Mouse (Mus musculus) heart, embryonic 13.5 days (tissue): Measurements from ENCODE around the gene Tmem150a. TPM values are rescaled to one million over a fixed set of nuclear protein-coding genes. Genes with fewer than 3 reads are reported as not detected.

ENCODE experiments used
- ATAC-seq: fragments of 200-750 bp; cut with Nextera tagmentation; 2 replicates; pipeline ENCODE4 v1.8.0; 2017; ENCODE audit warnings: moderate TSS enrichment; ENCODE audit not compliant: insufficient number of reproducible peaks, low FRiP score, low TSS enrichment; ENCODE audit errors: extremely low read depth
- H3K27ac ChIP-seq: fragments of 300-500 bp; sonication (generic); replicated peaks from 2 replicates; pipeline ENCODE4 v1.5.1; 2015; ENCODE audit warnings: moderate library complexity, mild to moderate bottlenecking, inconsistent platforms
- H3K27me3 ChIP-seq: fragments of 300-500 bp; sonication (generic); replicated peaks from 2 replicates; pipeline ENCODE4 v1.6.1; 2015; ENCODE audit warnings: mild to moderate bottlenecking, inconsistent platforms
- H3K36me3 ChIP-seq: fragments of 300-500 bp; sonication (generic); 2 replicates; pipeline ENCODE4 v1.6.1; 2015; ENCODE audit warnings: mild to moderate bottlenecking, inconsistent platforms
- H3K4me1 ChIP-seq: fragments of 300-500 bp; sonication (generic); 2 replicates; pipeline ENCODE4 v1.6.1; 2015; ENCODE audit warnings: inconsistent platforms
- H3K4me2 ChIP-seq: fragments of 300-500 bp; sonication (generic); 2 replicates; pipeline ENCODE4 v1.6.1; 2015; ENCODE audit warnings: inconsistent platforms, mild to moderate bottlenecking, moderate library complexity
- H3K4me3 ChIP-seq: fragments of 300-500 bp; sonication (generic); 2 replicates; pipeline ENCODE4 v1.5.1; 2015; ENCODE audit warnings: moderate library complexity, mild to moderate bottlenecking, inconsistent platforms
- H3K9ac ChIP-seq: fragments of 300-500 bp; sonication (generic); 2 replicates; pipeline ENCODE4 v1.6.1; 2015; ENCODE audit warnings: inconsistent platforms, mild to moderate bottlenecking, moderate library complexity
- H3K9me3 ChIP-seq: fragments of 300-500 bp; sonication (generic); 2 replicates; pipeline ENCODE4 v1.6.1; 2016; ENCODE audit warnings: inconsistent platforms
- WGBS: fragments of 180-500 bp; shearing (Covaris S2); methylation state at CpG from one replicate; pipeline ENCODE4 v1.1.7; 2015; ENCODE audit warnings: mixed read lengths; 5-methylcytosine and 5-hydroxymethylcytosine counted together
- polyA plus RNA-seq: library from polyadenylated mRNA; unstranded; fragments of >200 nt; fragmentation: Nextera tagmentation; extraction: Ambion mirVana; gene quantifications from 2 replicates; pipeline ENCODE4 v1.2.1, GENCODE M21; 2015

The Tmem150a gene
- 13.4 and 15.1 TPM in 2 replicates for polyA plus RNA-seq

GRCm38 (mm10) chr6:72355066-72355911 is at the start of gene Tmem150a:
Gene Tmem150a (plus strand): TSS chr6:72355447.
- peak within 1 kb of the TSS; percentile 66 for H3K4me3 ChIP-seq
- H3K9ac ChIP-seq = peak within 1 kb of the TSS; percentile 87
- no peaks in the 10 kb centered on the region for H3K9me3 ChIP-seq
- H3K4me2 ChIP-seq = peak within 1 kb of the TSS; percentile 85
- H3K27ac ChIP-seq = peak within 1 kb of the TSS; percentile 51
- peak; percentile 85 for ATAC-seq
- peaks cover 70% of the 10 kb centered on the region for H3K4me1 ChIP-seq
- peaks cover 43% of the 10 kb centered on the region for H3K36me3 ChIP-seq
- under 1% methylated on average over 63 of the region's 71 CpGs for WGBS
- no peaks in the 10 kb centered on the region for H3K27me3 ChIP-seq

DNA sequence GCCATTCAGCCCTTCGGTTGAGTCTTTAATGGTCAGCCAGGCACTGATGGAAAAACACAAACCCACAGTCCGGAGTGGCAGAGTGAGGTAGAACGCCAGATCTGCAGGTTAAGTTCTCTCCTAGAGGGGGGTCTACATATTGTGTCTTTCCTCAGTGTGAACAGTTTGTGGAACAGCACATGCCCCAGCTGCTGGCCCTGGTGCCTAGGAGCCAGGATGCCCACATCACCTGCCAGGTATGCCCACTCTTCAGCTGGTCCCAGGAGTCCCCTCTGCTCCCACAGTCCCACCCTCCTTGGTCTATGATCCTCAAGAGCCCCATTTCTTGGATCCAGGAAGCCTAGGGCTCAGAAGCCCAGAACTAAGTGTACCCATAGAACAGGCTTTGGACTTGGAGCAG is 43.0 kb upstream of the Tmem150a start:
- Histone ChIP-seq H3K4me1 (peaks cover 37% of the 10 kb centered on the region), H3K36me3 (peaks cover 14% of the 10 kb centered on the region), H3K4me2 (no peak overlapping the region), H3K27ac (no peak overlapping the region), H3K27me3 (no peaks in the 10 kb centered on the region), H3K4me3 (no peak overlapping the region), H3K9me3 (no peaks in the 10 kb centered on the region), H3K9ac (no peak overlapping the region)
- WGBS = 88% methylated on average over 3 of the region's 3 CpGs
- no peak for ATAC-seq

DNA sequence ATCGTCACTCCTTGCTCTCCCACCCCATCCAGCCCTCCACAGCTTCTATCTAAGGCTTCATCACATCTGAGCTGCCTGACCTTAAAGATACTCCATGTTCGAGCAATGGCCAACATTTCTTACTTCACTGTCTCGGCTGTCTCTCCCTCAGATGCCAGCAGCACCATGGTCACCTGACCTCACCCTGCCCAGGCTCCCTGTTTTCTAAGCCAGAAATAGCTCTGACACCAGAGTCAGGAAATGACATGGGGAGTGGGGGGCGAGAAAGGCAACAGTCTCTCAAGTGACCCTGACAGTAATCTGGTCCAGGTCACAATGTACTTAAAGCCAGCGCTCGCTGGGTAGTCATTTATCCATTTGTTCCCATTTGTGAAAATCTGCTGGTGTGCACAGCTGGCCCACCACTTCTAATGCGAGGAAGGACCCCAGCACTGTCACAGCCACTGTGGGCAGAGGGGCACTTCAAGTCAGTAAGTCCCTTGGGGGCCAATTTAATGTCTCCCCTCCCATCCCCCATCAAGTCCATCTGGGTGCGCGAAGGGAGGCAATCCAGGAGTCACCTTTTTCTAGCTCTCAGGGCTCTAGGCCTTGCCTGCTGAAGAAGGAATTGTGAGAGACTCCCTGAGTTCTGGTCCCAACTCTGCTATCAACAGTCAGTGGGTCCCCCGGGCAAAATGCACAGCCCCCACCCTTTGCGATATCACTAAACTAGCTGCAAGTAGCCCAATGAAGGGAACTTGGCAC is 42.0 kb upstream of the Tmem150a start:
- H3K9me3 ChIP-seq = no peaks in the 10 kb centered on the region
- H3K27ac ChIP-seq = peak overlapping the region; percentile 84
- no peak overlapping the region for H3K4me3 ChIP-seq
- peak overlapping the region; percentile 7; the same call in 1 of the 2 replicates for H3K4me2 ChIP-seq
- WGBS = 50% methylated on average over 11 of the region's 11 CpGs
- H3K27me3 ChIP-seq = no peaks in the 10 kb centered on the region
- peaks cover 37% of the 10 kb centered on the region for H3K4me1 ChIP-seq
- H3K36me3 ChIP-seq = peaks cover 25% of the 10 kb centered on the region
- peak overlapping the region; percentile 50 for H3K9ac ChIP-seq
- no peak for ATAC-seq

DNA sequence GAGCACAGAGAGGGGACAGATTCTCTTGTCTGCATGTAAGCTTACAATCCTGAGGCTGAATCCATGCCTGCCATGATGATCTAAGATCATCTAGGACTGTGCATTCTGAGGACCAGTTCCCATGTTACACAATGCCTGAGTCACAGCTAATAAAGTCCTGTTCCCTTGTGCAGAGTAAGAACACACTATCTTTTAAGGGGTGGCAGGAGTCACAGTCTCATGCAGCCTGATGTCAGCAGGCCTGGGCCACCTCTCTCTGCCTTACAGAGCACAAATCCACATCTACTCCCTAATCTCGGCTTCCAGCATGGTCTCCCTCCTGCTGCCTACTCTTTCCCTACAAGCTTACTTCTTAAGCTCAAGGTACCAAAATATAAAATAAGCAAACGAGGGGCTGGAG is 39.9 kb upstream of the Tmem150a start:
- no peak for ATAC-seq
- H3K9ac ChIP-seq = 0 out of 2 replicates have a peak overlapping the region, but pooled peaks have one; percentile 24
- H3K4me3 ChIP-seq = no peak overlapping the region
- H3K9me3 ChIP-seq = no peaks in the 10 kb centered on the region
- peaks cover 40% of the 10 kb centered on the region for H3K4me1 ChIP-seq
- H3K36me3 ChIP-seq = peaks cover 46% of the 10 kb centered on the region
- no peak overlapping the region for H3K4me2 ChIP-seq
- H3K27ac ChIP-seq = peak overlapping the region; percentile 71
- H3K27me3 ChIP-seq = no peaks in the 10 kb centered on the region
- 63% methylated on average over 2 of the region's 2 CpGs for WGBS

GRCm38 (mm10) chr6:72316044-72316443 is 39.2 kb upstream of the Tmem150a start:
- no peak overlapping the region for H3K4me2 ChIP-seq
- no peaks in the 10 kb centered on the region for H3K27me3 ChIP-seq
- H3K9me3 ChIP-seq = no peaks in the 10 kb centered on the region
- H3K4me3 ChIP-seq = no peak overlapping the region
- peaks cover 40% of the 10 kb centered on the region for H3K4me1 ChIP-seq
- H3K9ac ChIP-seq = 0 out of 2 replicates have a peak overlapping the region, but pooled peaks have one; percentile 0
- peaks cover 53% of the 10 kb centered on the region for H3K36me3 ChIP-seq
- 32% methylated on average over 1 of the region's 1 CpGs for WGBS
- peak overlapping the region; percentile 71 for H3K27ac ChIP-seq
- ATAC-seq = no peak

- ATAC-seq = no peak
- H3K4me3 ChIP-seq = no peak overlapping the region
- peaks cover 70% of the 10 kb centered on the region for H3K36me3 ChIP-seq
- peaks cover 31% of the 10 kb centered on the region for H3K4me1 ChIP-seq
- no peaks in the 10 kb centered on the region for H3K27me3 ChIP-seq
- no peaks in the 10 kb centered on the region for H3K9me3 ChIP-seq
- H3K4me2 ChIP-seq = no peak overlapping the region
- no peak overlapping the region for H3K27ac ChIP-seq
- WGBS = 69% methylated on average over 5 of the region's 5 CpGs
- H3K9ac ChIP-seq = 0 out of 2 replicates have a peak overlapping the region, but pooled peaks have one; percentile 33
These were observed 36.8 kb upstream of the Tmem150a start for GRCm38 (mm10) chr6:72318440-72318839.

GRCm38 (mm10) chr6:72319019-72319418 is 36.2 kb upstream of the Tmem150a start:
- no peak overlapping the region for H3K4me3 ChIP-seq
- no peak overlapping the region for H3K4me2 ChIP-seq
- H3K9ac ChIP-seq = peak overlapping the region; percentile 42; the same call in 1 of the 2 replicates
- H3K27me3 ChIP-seq = no peaks in the 10 kb centered on the region
- H3K4me1 ChIP-seq = peaks cover 25% of the 10 kb centered on the region
- peaks cover 75% of the 10 kb centered on the region for H3K36me3 ChIP-seq
- ATAC-seq = no peak
- H3K27ac ChIP-seq = 0 out of 2 replicates have a peak overlapping the region, but pooled peaks have one; percentile 18
- no peaks in the 10 kb centered on the region for H3K9me3 ChIP-seq
- 67% methylated on average over 11 of the region's 11 CpGs for WGBS

DNA sequence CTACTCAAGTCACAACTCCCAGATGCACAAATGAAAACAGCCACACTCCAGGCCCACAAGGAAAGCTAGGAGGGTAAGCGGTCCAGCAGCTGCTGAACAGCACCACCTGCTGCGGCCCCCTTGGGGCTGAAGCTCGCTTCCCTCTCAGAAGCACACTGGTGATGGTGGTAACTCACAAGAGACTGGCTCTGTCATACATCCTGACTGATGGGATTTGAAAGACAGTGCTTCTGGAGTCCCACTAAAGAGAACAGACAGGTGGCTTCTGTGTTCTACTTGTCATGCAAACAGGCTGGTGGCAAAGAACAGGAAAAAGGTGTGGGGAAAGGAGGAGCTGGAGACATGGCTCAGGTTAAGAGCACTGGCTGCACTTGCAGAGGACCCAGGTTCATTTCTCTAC is 32.3 kb upstream of the Tmem150a start:
- 97% methylated on average over 3 of the region's 3 CpGs for WGBS
- H3K4me2 ChIP-seq = no peak overlapping the region
- no peak for ATAC-seq
- H3K36me3 ChIP-seq = peaks cover 100% of the 10 kb centered on the region
- H3K9me3 ChIP-seq = no peaks in the 10 kb centered on the region
- H3K9ac ChIP-seq = no peak overlapping the region
- H3K27ac ChIP-seq = no peak overlapping the region
- no peaks in the 10 kb centered on the region for H3K27me3 ChIP-seq
- peaks cover 3% of the 10 kb centered on the region; the same call in 1 of the 2 replicates for H3K4me1 ChIP-seq
- H3K4me3 ChIP-seq = no peak overlapping the region

GRCm38 (mm10) chr6:72323786-72324508 is 31.3 kb upstream of the Tmem150a start:
- WGBS = 78% methylated on average over 6 of the region's 6 CpGs
- Histone ChIP-seq H3K27ac (no peak overlapping the region), H3K4me1 (peaks cover 3% of the 10 kb centered on the region; the same call in 1 of the 2 replicates), H3K4me3 (no peak overlapping the region), H3K4me2 (no peak overlapping the region), H3K9ac (no peak overlapping the region), H3K36me3 (peaks cover 100% of the 10 kb centered on the region), H3K9me3 (no peaks in the 10 kb centered on the region), H3K27me3 (no peaks in the 10 kb centered on the region)
- no peak for ATAC-seq

DNA sequence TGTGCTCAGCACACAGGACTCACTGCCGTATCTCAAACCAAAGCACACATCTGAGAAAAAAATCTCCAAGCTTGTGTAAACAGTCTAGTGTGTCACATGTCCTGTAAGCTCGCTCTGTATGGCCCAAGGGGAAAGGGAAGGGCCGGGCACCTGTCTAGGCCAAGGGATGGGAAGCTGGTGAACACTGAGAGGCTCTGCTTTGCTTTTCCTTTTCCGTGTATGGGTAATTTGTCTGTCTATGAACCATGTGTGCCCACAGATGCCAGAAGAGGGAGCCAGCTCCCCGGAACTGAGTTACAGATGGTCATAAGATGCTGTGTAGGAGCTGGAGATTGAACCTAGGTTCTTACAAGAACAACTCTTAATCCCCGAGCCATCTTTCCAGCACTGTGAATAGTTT is 29.0 kb upstream of the Tmem150a start:
- no peak for ATAC-seq
- WGBS = 68% methylated on average over 6 of the region's 6 CpGs
- H3K36me3 ChIP-seq = peaks cover 98% of the 10 kb centered on the region

DNA sequence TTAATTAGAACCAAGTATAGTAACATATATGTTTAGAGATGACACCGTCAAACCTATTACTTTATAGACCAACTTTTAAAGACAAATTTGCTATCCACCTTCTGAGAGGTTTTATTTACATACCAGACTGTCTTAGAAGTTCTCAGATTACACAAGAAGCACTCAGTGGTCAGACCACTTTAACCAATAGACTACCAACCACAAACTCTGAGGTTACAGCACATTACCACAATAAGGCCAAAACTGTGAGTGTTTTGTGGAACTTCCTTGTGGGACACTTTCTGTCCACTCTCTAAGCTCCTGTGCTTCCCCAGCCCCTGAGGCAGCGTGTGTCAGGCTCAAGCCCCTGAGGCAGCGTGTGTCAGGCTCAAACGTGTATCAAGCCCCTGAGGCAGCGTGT is 26.2 kb upstream of the Tmem150a start:
- Histone ChIP-seq H3K27ac (no peak overlapping the region), H3K9ac (no peak overlapping the region), H3K4me1 (peaks cover 19% of the 10 kb centered on the region), H3K4me3 (no peak overlapping the region), H3K27me3 (no peaks in the 10 kb centered on the region), H3K4me2 (no peak overlapping the region), H3K36me3 (peaks cover 98% of the 10 kb centered on the region), H3K9me3 (no peaks in the 10 kb centered on the region)
- 92% methylated on average over 5 of the region's 5 CpGs for WGBS
- ATAC-seq = no peak

More for the DNA sequence above, 29.0 kb upstream of the Tmem150a start:
- no peak overlapping the region for H3K9ac ChIP-seq
- no peak overlapping the region for H3K4me3 ChIP-seq
- H3K4me2 ChIP-seq = no peak overlapping the region
- H3K27ac ChIP-seq = no peak overlapping the region
- H3K27me3 ChIP-seq = no peaks in the 10 kb centered on the region
- H3K4me1 ChIP-seq = no peaks in the 10 kb centered on the region
- no peaks in the 10 kb centered on the region for H3K9me3 ChIP-seq
